Mouse (Mus musculus) ES-E14 (cell line): ENCODE measurements around the gene Satb2. TPM values are rescaled to one million over a fixed set of nuclear protein-coding genes. Genes with fewer than 3 reads are reported as not detected.

Experiments
- DNase-seq: peaks from one replicate; pipeline ENCODE4 v3.0.0-alpha.2; 2013; ENCODE audit warnings: low read depth, low spot score
- H3K27ac ChIP-seq: 2 replicates; pipeline ENCODE4 v1.5.1; 2012; ENCODE audit warnings: low read depth, mild to moderate bottlenecking, low read length, moderate library complexity, mixed read lengths; ENCODE audit not compliant: poor library complexity, insufficient read depth, severe bottlenecking
- H3K36me3 ChIP-seq: 2 replicates; pipeline ENCODE4 v1.6.1; 2012; ENCODE audit warnings: mild to moderate bottlenecking, low read length, moderate library complexity, mixed read lengths; ENCODE audit not compliant: control insufficient read depth, poor library complexity, insufficient read depth, severe bottlenecking
- H3K4me1 ChIP-seq, 2 experiments: fragments of 150-350 bp in 1 of 2; sonication (generic) in 1 of 2; 2 replicates each; pipeline ENCODE4 v1.6.1; 2012; ENCODE audit warnings: low read length in 2 of 2, mild to moderate bottlenecking in 1 of 2, mixed read lengths in 1 of 2; ENCODE audit not compliant: control insufficient read depth in 2 of 2, insufficient read depth in 2 of 2, poor library complexity in 1 of 2
- H3K4me3 ChIP-seq, 2 experiments: fragments of 150-350 bp in 1 of 2; sonication (generic) in 1 of 2; 2 replicates each; pipeline ENCODE4 v1.5.1; 2012; ENCODE audit warnings: low read length in 2 of 2, low read depth in 1 of 2, mild to moderate bottlenecking in 1 of 2, mixed read lengths in 1 of 2; ENCODE audit not compliant: insufficient read depth in 1 of 2, poor library complexity in 1 of 2, severe bottlenecking in 1 of 2
- H3K9ac ChIP-seq: 2 replicates; pipeline ENCODE4 v1.6.1; 2012; ENCODE audit warnings: low read depth, mild to moderate bottlenecking, low read length, mixed read lengths; ENCODE audit not compliant: poor library complexity, insufficient read depth, severe bottlenecking
- H3K9me3 ChIP-seq: fragments of 150-350 bp; sonication (generic); 2 replicates; pipeline ENCODE4 v1.6.1; 2012; ENCODE audit warnings: low read depth, mild to moderate bottlenecking, low read length; ENCODE audit not compliant: control insufficient read depth, insufficient read depth
- CHD2 ChIP-seq: IDR thresholded peaks from 2 replicates; pipeline ENCODE4 v1.6.1; 2014; ENCODE audit warnings: mild to moderate bottlenecking, low read depth, low read length, inconsistent platforms
- HCFC1 ChIP-seq: IDR thresholded peaks from 2 replicates; pipeline ENCODE4 v1.6.1; 2012; ENCODE audit warnings: low read length, inconsistent platforms, borderline replicate concordance; ENCODE audit not compliant: insufficient read depth
- MAFK ChIP-seq: IDR thresholded peaks from 2 replicates; pipeline ENCODE4 v1.6.1; 2014; ENCODE audit warnings: mild to moderate bottlenecking, low read depth, low read length, inconsistent platforms; ENCODE audit not compliant: insufficient read depth
- ZC3H11A ChIP-seq: IDR thresholded peaks from 2 replicates; pipeline ENCODE4 v1.6.1; 2012; ENCODE audit warnings: low read depth, mild to moderate bottlenecking, inconsistent platforms, low read length, borderline replicate concordance
- ZNF384 ChIP-seq: IDR thresholded peaks from 2 replicates; pipeline ENCODE4 v1.6.1; 2012; ENCODE audit warnings: low read depth, low read length, inconsistent platforms
- in situ Hi-C, 2 experiments: fragments of 600-800 bp; cut with MboI; formaldehyde crosslinking; loops; one replicate each; pipeline ENCODE4 v1.15.1; 2025; ENCODE audit warnings: low sequenced_read_pairs in 2 of 2, inconsistent platforms in 1 of 2; ENCODE audit not compliant: unreplicated experiment in 2 of 2
- total RNA-seq: library from RNA; depleted of rRNA; stranded (reverse); fragments of 300-350 nt; gene quantifications from 2 replicates; pipeline ENCODE4 v1.2.3, GENCODE M21; 2012

Gene Satb2
- total RNA-seq, 1 experiment, result 2.8 TPM

- no peaks in the 10 kb centered on the region for H3K9me3 ChIP-seq
- in situ Hi-C loops, result loop anchor here in 1 of 2 experiments (25.0 kb wide), 1 partner anchor 1089 kb away; no protein-coding TSS in a partner anchor
- no peaks in the 10 kb centered on the region for H3K36me3 ChIP-seq
- no peak overlapping the region for H3K9ac ChIP-seq
- TF ChIP-seq ZC3H11A (no peak), ZNF384 (no peak), CHD2 (no peak), HCFC1 (no peak), MAFK (no peak)
- no peak overlapping the region for H3K27ac ChIP-seq
- H3K4me3 ChIP-seq, result no peak overlapping the region
- no peaks in the 10 kb centered on the region; a peak in 1 of 4 replicates for H3K4me1 ChIP-seq
- DNase-seq, result no peak
Measured at GRCm38 (mm10) chr1:56976044-56976824, 2.2 kb downstream of the Satb2 start.

DNA sequence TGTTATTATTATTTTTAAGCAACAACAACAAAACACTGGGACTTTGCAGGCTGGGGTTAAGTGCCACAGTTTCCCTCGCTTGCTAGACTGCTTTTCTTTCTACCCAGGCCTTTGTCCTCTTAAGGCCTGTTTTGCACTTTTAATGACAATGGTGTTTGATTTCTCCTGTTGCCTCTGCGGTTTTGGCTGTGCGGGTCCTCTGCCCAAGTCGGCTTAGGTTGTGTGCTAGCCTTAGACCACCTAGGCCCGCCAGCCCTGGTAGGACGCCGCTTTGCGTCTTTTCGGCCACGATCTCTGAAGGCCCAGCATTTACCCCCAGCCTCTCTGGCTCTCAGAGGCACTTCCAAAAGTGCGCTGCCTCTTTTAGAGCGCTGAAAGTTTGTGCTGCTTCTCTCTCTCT, 2.9 kb downstream of the Satb2 start:
- in situ Hi-C loops, result loop anchor here in 1 of 2 experiments (25.0 kb wide), 1 partner anchor 1088 kb away; no protein-coding TSS in a partner anchor
- no peak for DNase-seq
- no peak overlapping the region for H3K27ac ChIP-seq
- no peaks in the 10 kb centered on the region for H3K36me3 ChIP-seq
- H3K9ac ChIP-seq, result no peak overlapping the region
- TF ChIP-seq HCFC1 (no peak), ZNF384 (no peak), ZC3H11A (no peak)
- H3K9me3 ChIP-seq, result no peaks in the 10 kb centered on the region
- H3K4me3 ChIP-seq, result no peak overlapping the region
- no peaks in the 10 kb centered on the region; a peak in 1 of 4 replicates for H3K4me1 ChIP-seq

GRCm38 (mm10) chr1:56974187-56974586, 4.3 kb downstream of the Satb2 start:
- DNase-seq, result no peak
- in situ Hi-C loops, result no loop called here
- no peak overlapping the region for H3K4me3 ChIP-seq
- no peak overlapping the region for H3K9ac ChIP-seq
- H3K4me1 ChIP-seq, result no peaks in the 10 kb centered on the region; a peak in 1 of 4 replicates
- H3K27ac ChIP-seq, result no peak overlapping the region
- H3K9me3 ChIP-seq, result no peaks in the 10 kb centered on the region
- no peak for TF ChIP-seq HCFC1
- TF ChIP-seq CHD2, result no peak
- TF ChIP-seq ZNF384, result no peak
- TF ChIP-seq ZC3H11A, result no peak
- TF ChIP-seq MAFK, result no peak
- no peaks in the 10 kb centered on the region for H3K36me3 ChIP-seq

- DNase-seq, result no peak
- H3K4me1 ChIP-seq, result no peaks in the 10 kb centered on the region; a peak in 1 of 4 replicates
- H3K27ac ChIP-seq, result no peak overlapping the region
- in situ Hi-C loops, result no loop called here
- TF ChIP-seq ZC3H11A, result no peak
- no peak for TF ChIP-seq MAFK
- no peak for TF ChIP-seq CHD2
- TF ChIP-seq ZNF384, result no peak
- TF ChIP-seq HCFC1, result no peak
- no peaks in the 10 kb centered on the region for H3K36me3 ChIP-seq
- no peaks in the 10 kb centered on the region for H3K9me3 ChIP-seq
- H3K9ac ChIP-seq, result peak overlapping the region; percentile 63
- peak overlapping the region; percentile 65 to 81 for H3K4me3 ChIP-seq
Measured at GRCm38 (mm10) chr1:56973593-56973950, 4.9 kb downstream of the Satb2 start.
